Mouse (Mus musculus) midbrain, embryonic 10.5 days (tissue): ENCODE data around the gene Plxna4. TPM values are rescaled to one million over a fixed set of nuclear protein-coding genes. Genes with fewer than 3 reads are reported as not detected.
A peak's percentile ranks its signal among the peaks of the same experiment; 100 is the strongest.

ENCODE experiments used
- DNase-seq: peaks from one replicate; pipeline ENCODE4 v3.0.0-alpha.2; 2017; ENCODE audit warnings: low spot score
- H3K27ac ChIP-seq: fragments of 300-500 bp; sonication (generic); replicated peaks from 2 replicates; pipeline ENCODE4 v1.5.1; 2016; ENCODE audit warnings: mild to moderate bottlenecking
- H3K27me3 ChIP-seq: fragments of 300-500 bp; sonication (generic); 2 replicates; pipeline ENCODE4 v1.6.1; 2016; ENCODE audit warnings: low read depth, mild to moderate bottlenecking; ENCODE audit not compliant: poor library complexity, severe bottlenecking
- H3K36me3 ChIP-seq: fragments of 300-500 bp; sonication (generic); 2 replicates; pipeline ENCODE4 v1.6.1; 2016; ENCODE audit warnings: mild to moderate bottlenecking, moderate library complexity
- H3K4me1 ChIP-seq: fragments of 300-500 bp; sonication (generic); 2 replicates; pipeline ENCODE4 v1.6.1; 2016
- H3K4me3 ChIP-seq: fragments of 300-500 bp; sonication (generic); 2 replicates; pipeline ENCODE4 v1.5.1; 2016; ENCODE audit warnings: mild to moderate bottlenecking, moderate library complexity
- H3K9me3 ChIP-seq: fragments of 300-500 bp; sonication (generic); replicated peaks from 2 replicates; pipeline ENCODE4 v1.6.1; 2016; ENCODE audit warnings: mild to moderate bottlenecking
- WGBS: fragments of 180-500 bp; shearing (Covaris S2); methylation state at CpG from one replicate; pipeline ENCODE4 v1.1.7; 2016; 5-methylcytosine and 5-hydroxymethylcytosine counted together
- polyA plus RNA-seq: library from polyadenylated mRNA; unstranded; fragments of >200 nt; fragmentation: Nextera tagmentation; extraction: Ambion mirVana; gene quantifications from 2 replicates; pipeline ENCODE4 v1.2.1, GENCODE M21; 2016

Plxna4 gene
- polyA plus RNA-seq, 1 experiment from 2014 or later, result 1.2 TPM

DNA sequence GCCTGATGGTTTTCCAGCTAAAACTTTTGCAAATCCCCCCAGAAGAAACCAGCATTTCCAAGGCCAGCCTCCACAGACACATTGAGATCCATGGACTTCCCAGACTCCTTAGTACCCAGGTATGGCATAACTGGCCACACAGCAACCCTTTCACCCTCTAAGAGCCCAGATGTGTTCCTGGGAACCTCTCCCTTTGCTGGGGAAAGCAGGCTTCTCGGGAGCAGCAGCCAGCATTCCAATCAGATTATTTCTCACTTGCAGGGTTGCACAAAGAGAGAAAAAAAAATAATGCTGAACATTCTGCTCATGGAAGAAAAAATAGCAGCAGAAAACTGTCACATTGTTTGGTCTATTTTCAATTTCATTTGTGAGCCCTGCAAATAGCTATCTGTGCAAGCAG is 178.4 kb downstream of the Plxna4 start:
- Histone ChIP-seq H3K36me3 (no peaks in the 10 kb centered on the region), H3K27me3 (peaks cover 10% of the 10 kb centered on the region; the same call in 1 of the 2 replicates), H3K9me3 (no peaks in the 10 kb centered on the region), H3K4me1 (peaks cover 18% of the 10 kb centered on the region), H3K27ac (no peak overlapping the region), H3K4me3 (no peak overlapping the region)
- no peak for DNase-seq
- 47% methylated on average over 1 of the region's 1 CpGs for WGBS

DNA sequence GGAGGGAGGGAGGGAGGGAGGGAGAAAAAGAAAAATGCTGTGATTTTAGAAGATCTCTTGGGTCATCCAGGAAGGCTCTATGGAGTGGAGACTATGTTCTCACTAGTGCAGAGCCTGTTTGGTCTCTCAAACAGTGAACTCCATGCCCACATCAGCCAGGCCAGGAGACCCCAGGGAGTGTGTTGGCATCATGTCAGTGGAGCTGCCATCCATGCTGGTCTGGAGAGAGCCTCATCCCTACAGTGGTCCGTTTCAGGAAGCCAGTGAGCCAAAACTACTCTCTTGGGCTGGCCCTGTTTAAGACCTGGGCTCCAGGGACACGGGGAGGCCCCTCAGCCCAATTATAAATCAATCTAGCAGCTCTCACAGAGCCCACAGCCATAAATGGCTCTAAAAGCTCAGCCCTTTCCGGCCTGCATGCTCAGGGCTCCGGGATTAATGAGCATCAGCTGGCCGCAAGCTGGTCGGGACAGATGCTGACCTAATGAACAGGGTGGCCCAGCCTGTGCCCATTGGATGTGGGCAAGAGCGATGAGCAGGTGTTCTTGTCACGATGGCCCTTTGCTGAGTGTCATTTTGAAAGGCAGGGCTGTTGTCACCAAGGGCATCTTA is 180.3 kb downstream of the Plxna4 start:
- H3K4me1 ChIP-seq, result peaks cover 16% of the 10 kb centered on the region
- H3K27me3 ChIP-seq, result peaks cover 10% of the 10 kb centered on the region; the same call in 1 of the 2 replicates
- WGBS, result 72% methylated on average over 8 of the region's 8 CpGs
- H3K9me3 ChIP-seq, result no peaks in the 10 kb centered on the region
- peak; percentile 19 for DNase-seq
- H3K4me3 ChIP-seq, result no peak overlapping the region
- peak overlapping the region; percentile 42 for H3K27ac ChIP-seq
- H3K36me3 ChIP-seq, result no peaks in the 10 kb centered on the region

- no peaks in the 10 kb centered on the region for H3K36me3 ChIP-seq
- H3K4me1 ChIP-seq, result peaks cover 12% of the 10 kb centered on the region; the same call in 1 of the 2 replicates
- 0 out of 2 replicates have a peak, but pooled peaks cover 5% of the 10 kb centered on the region for H3K27me3 ChIP-seq
- DNase-seq, result no peak
- no peak overlapping the region for H3K4me3 ChIP-seq
- no peaks in the 10 kb centered on the region for H3K9me3 ChIP-seq
- WGBS, result 93% methylated on average over 20 of the region's 20 CpGs
- H3K27ac ChIP-seq, result no peak overlapping the region
Measured at GRCm38 (mm10) chr6:32406316-32407095, 181.5 kb downstream of the Plxna4 start.

DNA sequence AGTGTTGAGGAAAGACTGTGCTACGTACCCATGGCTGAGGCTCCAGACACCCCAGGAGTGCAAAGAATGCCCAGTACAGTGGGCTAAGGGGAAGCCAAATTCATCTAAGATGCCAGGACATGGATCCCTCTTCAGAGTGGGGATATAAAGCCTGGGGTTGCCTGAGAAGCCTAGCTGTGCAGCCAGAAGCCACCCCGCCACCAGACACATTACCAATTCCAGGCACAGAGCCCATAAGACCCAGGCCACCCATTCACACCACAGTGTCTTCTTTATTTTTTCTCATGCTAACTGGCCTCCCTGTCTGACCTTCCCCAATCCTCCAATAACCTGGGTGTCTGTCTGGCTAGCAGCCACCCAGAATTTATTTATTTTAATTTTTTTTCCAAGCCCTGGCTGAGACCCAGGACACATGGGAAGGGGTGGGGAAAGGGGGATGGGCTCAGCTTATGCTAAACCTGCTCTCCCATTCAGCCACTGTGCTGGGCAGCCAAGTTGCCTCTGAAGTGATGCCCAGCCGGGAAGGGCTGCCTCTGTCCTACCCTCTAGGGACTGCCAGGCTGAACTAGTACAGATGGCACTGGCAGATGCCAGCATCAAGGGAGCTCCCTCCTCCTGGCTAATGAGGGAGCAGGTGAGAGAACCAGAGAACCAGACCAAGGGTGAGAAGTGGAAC is 185.3 kb downstream of the Plxna4 start:
- Histone ChIP-seq H3K27me3 (no peaks in the 10 kb centered on the region), H3K9me3 (no peaks in the 10 kb centered on the region), H3K4me3 (no peak overlapping the region), H3K27ac (no peak overlapping the region), H3K36me3 (no peaks in the 10 kb centered on the region), H3K4me1 (peaks cover 11% of the 10 kb centered on the region; the same call in 1 of the 2 replicates)
- DNase-seq, result no peak
- 72% methylated on average over 3 of the region's 3 CpGs for WGBS

DNA sequence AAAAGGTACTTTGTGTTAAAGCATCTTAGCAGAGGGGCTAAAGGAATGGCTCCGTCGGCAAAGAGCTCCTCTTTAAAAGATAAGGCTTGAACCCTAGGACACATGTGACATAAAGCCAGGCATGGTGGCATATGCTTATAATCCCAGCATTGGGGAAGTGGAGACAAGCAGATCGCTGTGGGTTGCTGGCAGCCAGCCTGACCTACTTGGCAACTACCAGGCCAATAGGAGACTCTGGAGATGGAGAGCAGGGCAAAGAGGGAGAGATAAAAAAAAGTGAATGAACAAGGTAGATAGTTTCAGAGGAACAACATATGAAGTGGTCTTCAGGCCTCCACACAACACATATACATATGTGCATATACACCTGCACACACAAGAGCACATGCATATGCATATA is 189.7 kb downstream of the Plxna4 start:
- WGBS, result 87% methylated on average over 3 of the region's 3 CpGs
- no peaks in the 10 kb centered on the region for H3K27me3 ChIP-seq
- no peak for DNase-seq
- H3K9me3 ChIP-seq, result no peaks in the 10 kb centered on the region
- H3K36me3 ChIP-seq, result no peaks in the 10 kb centered on the region
- peaks cover 16% of the 10 kb centered on the region for H3K4me1 ChIP-seq
- H3K4me3 ChIP-seq, result no peak overlapping the region
- no peak overlapping the region for H3K27ac ChIP-seq

DNA sequence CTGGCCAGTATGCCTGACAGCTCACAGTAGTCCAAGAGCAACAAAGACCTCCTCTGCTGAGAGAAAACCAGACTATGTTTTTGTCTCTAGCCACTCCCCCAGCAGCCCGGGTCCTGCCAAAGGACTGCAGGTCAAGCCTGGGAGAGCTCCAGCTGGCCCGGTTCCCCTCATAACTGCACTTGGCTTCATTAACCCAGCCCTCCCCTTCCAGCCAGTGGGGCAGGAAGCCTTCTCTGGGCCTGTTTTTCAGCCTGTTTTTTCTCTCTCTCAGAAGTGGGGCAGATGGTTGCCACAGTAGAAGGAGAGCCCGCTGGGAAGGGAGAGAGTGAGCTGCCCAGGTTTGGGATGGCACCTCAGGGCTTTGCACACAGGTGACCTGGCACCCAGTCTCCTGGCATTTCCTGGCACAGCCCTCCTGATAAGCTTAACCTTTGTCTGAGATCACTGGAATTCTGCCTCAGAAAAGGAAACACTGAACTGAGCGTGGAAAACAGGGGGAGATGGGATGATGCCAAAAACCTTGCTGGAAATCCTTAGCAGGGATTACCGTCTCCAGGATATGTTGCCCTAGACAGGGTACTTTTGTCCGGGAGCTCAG is 190.8 kb downstream of the Plxna4 start:
- Histone ChIP-seq H3K4me3 (no peak overlapping the region), H3K36me3 (no peaks in the 10 kb centered on the region), H3K4me1 (peaks cover 11% of the 10 kb centered on the region), H3K27me3 (no peaks in the 10 kb centered on the region), H3K27ac (no peak overlapping the region), H3K9me3 (no peaks in the 10 kb centered on the region)
- DNase-seq, result peak; percentile 15
- 63% methylated on average over 6 of the region's 6 CpGs for WGBS

DNA sequence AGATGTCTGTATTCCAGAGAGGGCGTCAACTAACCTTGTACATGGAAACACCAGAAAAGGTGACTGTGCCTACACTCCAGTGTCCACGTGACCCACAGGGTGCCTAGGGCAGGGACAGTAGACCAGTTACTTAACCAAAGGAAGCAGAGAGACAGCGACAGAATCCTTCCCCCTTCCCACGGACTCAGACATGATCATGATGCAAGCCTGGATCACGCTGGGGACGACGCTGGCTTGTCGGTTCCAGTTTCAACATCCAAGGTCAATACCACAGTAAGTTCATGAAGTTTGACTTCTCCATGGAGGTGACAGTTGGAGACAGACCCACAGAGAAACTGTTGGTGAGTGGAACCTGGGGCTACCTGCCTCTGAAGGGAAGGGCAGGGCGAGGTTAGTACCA is 192.6 kb downstream of the Plxna4 start:
- WGBS, result 91% methylated on average over 9 of the region's 9 CpGs
- H3K36me3 ChIP-seq, result no peaks in the 10 kb centered on the region
- H3K27ac ChIP-seq, result no peak overlapping the region
- DNase-seq, result no peak
- H3K4me3 ChIP-seq, result no peak overlapping the region
- H3K9me3 ChIP-seq, result no peaks in the 10 kb centered on the region
- no peaks in the 10 kb centered on the region for H3K27me3 ChIP-seq
- H3K4me1 ChIP-seq, result peaks cover 18% of the 10 kb centered on the region

- DNase-seq, result no peak
- Histone ChIP-seq H3K36me3 (no peaks in the 10 kb centered on the region), H3K27me3 (no peaks in the 10 kb centered on the region), H3K4me3 (no peak overlapping the region), H3K4me1 (peaks cover 15% of the 10 kb centered on the region), H3K9me3 (no peaks in the 10 kb centered on the region), H3K27ac (no peak overlapping the region)
- WGBS, result 80% methylated on average over 2 of the region's 2 CpGs
Measured at GRCm38 (mm10) chr6:32392262-32392661, 195.7 kb downstream of the Plxna4 start.

DNA sequence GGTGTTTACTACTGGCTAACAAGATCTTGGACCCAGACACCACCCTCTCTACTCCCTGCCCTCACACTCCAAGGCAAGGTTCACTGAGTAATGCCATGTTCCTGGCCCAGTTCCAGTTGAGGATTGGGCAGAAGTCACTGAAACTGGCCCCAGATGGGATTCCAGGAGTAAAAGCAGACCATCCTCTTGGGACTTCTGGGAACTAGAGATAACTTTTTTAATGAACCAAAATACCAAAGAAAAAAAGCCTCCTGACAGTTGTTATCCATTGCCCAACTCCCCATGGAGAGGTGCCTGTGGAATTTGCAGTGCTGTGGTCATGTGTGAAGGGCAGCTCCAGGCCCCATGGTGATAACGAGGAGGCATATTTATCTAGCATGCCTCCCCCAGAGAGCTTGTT is 199.7 kb downstream of the Plxna4 start:
- DNase-seq, result no peak
- Histone ChIP-seq H3K27me3 (no peaks in the 10 kb centered on the region), H3K9me3 (no peaks in the 10 kb centered on the region), H3K36me3 (no peaks in the 10 kb centered on the region), H3K27ac (no peak overlapping the region), H3K4me3 (no peak overlapping the region), H3K4me1 (peaks cover 10% of the 10 kb centered on the region)
- 78% methylated on average over 1 of the region's 1 CpGs for WGBS

DNA sequence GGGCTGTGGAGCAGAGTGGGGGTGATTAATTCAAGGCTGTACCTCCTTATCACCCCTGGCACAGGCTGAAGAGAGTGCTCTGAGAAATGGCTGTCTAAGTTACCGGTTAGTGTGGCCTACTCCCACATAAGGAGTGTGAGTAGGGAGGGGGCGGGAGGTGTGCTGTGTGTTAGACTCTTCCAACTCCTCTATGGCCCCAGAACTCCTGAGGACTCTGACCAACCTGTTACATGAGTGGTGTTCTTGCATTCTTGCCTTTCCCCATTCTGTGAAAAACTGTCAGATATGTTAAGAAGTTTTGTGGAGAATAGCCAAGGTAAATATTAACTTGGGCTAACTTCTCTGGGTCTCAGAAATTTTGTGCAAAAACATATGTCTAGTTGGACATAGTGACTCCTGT is 201.1 kb downstream of the Plxna4 start:
- Histone ChIP-seq H3K27ac (no peak overlapping the region), H3K9me3 (no peaks in the 10 kb centered on the region), H3K36me3 (no peaks in the 10 kb centered on the region), H3K4me3 (no peak overlapping the region), H3K4me1 (peaks cover 4% of the 10 kb centered on the region; the same call in 1 of the 2 replicates), H3K27me3 (no peaks in the 10 kb centered on the region)
- 86% methylated on average over 2 of the region's 2 CpGs for WGBS
- DNase-seq, result no peak

GRCm38 (mm10) chr6:32384937-32385336 is 203.1 kb downstream of the Plxna4 start:
- Histone ChIP-seq H3K27me3 (no peaks in the 10 kb centered on the region), H3K27ac (no peak overlapping the region), H3K4me1 (no peaks in the 10 kb centered on the region), H3K36me3 (no peaks in the 10 kb centered on the region), H3K4me3 (no peak overlapping the region), H3K9me3 (no peaks in the 10 kb centered on the region)
- WGBS, result 80% methylated on average over 8 of the region's 8 CpGs
- no peak for DNase-seq

GRCm38 (mm10) chr6:32384423-32384822 is 203.6 kb downstream of the Plxna4 start:
- 87% methylated on average over 8 of the region's 8 CpGs for WGBS
- H3K27me3 ChIP-seq, result no peaks in the 10 kb centered on the region
- no peak overlapping the region for H3K27ac ChIP-seq
- no peaks in the 10 kb centered on the region for H3K36me3 ChIP-seq
- no peak for DNase-seq
- H3K4me1 ChIP-seq, result no peaks in the 10 kb centered on the region
- H3K4me3 ChIP-seq, result no peak overlapping the region
- H3K9me3 ChIP-seq, result no peaks in the 10 kb centered on the region
